In the genomic region with DNA sequence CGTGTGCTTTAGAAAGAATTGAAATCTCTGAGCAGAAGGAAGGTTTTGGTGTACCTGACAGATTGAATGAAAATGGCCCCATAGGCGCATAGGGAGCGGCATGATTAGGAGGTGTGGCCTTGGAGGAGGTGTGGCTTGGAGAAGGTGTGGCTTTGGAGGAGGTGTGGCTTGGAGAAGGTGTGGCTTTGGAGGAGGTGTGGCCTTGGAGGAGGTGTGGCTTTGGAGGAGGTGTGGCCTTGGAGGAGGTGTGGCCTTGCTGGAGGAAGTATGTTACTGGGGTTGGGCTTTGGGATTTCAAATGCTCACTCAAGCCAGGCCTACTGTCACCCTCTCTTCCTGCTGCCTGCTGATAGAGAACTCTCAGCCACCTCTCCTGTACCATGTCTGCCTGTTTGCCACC, we compare ENCODE assay signal across 17 mouse cellular contexts. TPM values are rescaled to one million over a fixed set of nuclear protein-coding genes. Genes with fewer than 3 reads are reported as not detected.
DNase-seq lines count a peak whose midpoint lies in the region; ATAC-seq and TF ChIP-seq lines count a peak whose summit lies in the region.
"Had no signal": no experiment of that assay in that cellular context is flagged by ENCODE, and none has a peak within 500 bp of the region (broad histone marks: within the 10 kb centered on the region; RNA-seq: fewer than 3 reads in every experiment).

No protein-coding gene starts in this region.

- no peaks in the 10 kb centered on the region for H3K9me3 ChIP-seq in MEL (replicated peaks; ENCODE audit: insufficient read depth, low read length)
- no peaks in the 10 kb centered on the region for H3K9me3 ChIP-seq in stomach, postnatal 0 days (ENCODE audit: control insufficient read depth, low read length)
- H3K9me3 ChIP-seq: lung, embryonic 15.5 days; neural tube, embryonic 15.5 days had no signal

- ATAC-seq in granulocyte monocyte progenitor cell, adult 5-6 weeks (replicated peaks; ENCODE audit: poor library complexity, severe bottlenecking), result peak; percentile 25; the same call in 1 of the 2 replicates
- no peak for ATAC-seq in stomach, postnatal 0 days (ENCODE audit: low FRiP score, low TSS enrichment)

- no peak overlapping the region for H3K4me2 ChIP-seq in stomach, postnatal 0 days (replicated peaks; ENCODE audit: low read depth)
- H3K4me2 ChIP-seq: lung, embryonic 15.5 days; neural tube, embryonic 15.5 days had no signal

- no peak for TF ChIP-seq CTCF in layer of hippocampus, adult 2 months (conservative IDR thresholded peaks at IDR 0.05)
- TF ChIP-seq CTCF in MEL (IDR thresholded peaks at IDR 0.05 in 2 of 3, conservative IDR thresholded peaks at IDR 0.05 in 1 of 3; ENCODE audit: control insufficient read depth in 1 of 3, insufficient read depth in 1 of 3, low read depth in 2 of 3, low read length in 3 of 3, poor library complexity in 1 of 3, severe bottlenecking in 1 of 3), result no peak
- no peak for TF ChIP-seq CTCF in stomach, postnatal 0 days (IDR thresholded peaks at IDR 0.05; ENCODE audit: low read depth)

- no peaks in the 10 kb centered on the region for H3K4me1 ChIP-seq in MEL (ENCODE audit: control insufficient read depth in 1 of 2, insufficient read depth in 2 of 2, low read length in 2 of 2)
- no peaks in the 10 kb centered on the region for H3K4me1 ChIP-seq in stomach, postnatal 0 days (replicated peaks; ENCODE audit: control insufficient read depth, insufficient read depth)

- peak overlapping the region; percentile 39; the same call in 1 of the 2 replicates for H3K27ac ChIP-seq in layer of hippocampus, adult 2 months
- H3K27ac ChIP-seq in MEL (ENCODE audit: control insufficient read depth, low read depth, low read length), result no peak overlapping the region
- H3K27ac ChIP-seq in stomach, postnatal 0 days (replicated peaks), result no peak overlapping the region
- H3K27ac ChIP-seq: lung, embryonic 15.5 days had no signal

- no peak overlapping the region for H3K4me3 ChIP-seq in layer of hippocampus, adult 2 months
- H3K4me3 ChIP-seq in MEL (ENCODE audit: control insufficient read depth in 1 of 2, insufficient read depth in 1 of 2, low read depth in 2 of 2, low read length in 2 of 2), result no peak overlapping the region
- no peak overlapping the region for H3K4me3 ChIP-seq in stomach, postnatal 0 days (ENCODE audit: low read depth, low read length)
- H3K4me3 ChIP-seq: lung, embryonic 15.5 days; neural tube, embryonic 15.5 days had no signal

- TF ChIP-seq EP300 in MEL (IDR thresholded peaks at IDR 0.05; ENCODE audit: low read depth in 1 of 2, low read length in 2 of 2), result no peak
- no peak for TF ChIP-seq EP300 in stomach, postnatal 0 days (optimal IDR thresholded peaks at IDR 0.05)

- no peak for TF ChIP-seq POLR2A in MEL (IDR thresholded peaks at IDR 0.05; ENCODE audit: control insufficient read depth in 1 of 2, insufficient read depth in 1 of 2, low read depth in 1 of 2, low read length in 2 of 2, poor library complexity in 1 of 2)

- H3K27me3 ChIP-seq in MEL (ENCODE audit: control insufficient read depth in 1 of 2, insufficient read depth in 2 of 2, low read length in 2 of 2), result no peaks in the 10 kb centered on the region
- H3K27me3 ChIP-seq in stomach, postnatal 0 days (ENCODE audit: control insufficient read depth, insufficient read depth, low read length), result no peaks in the 10 kb centered on the region
- H3K27me3 ChIP-seq: lung, embryonic 15.5 days; neural tube, embryonic 15.5 days had no signal

- no peak for DNase-seq in layer of hippocampus, adult 2 months (ENCODE audit: low spot score in 2 of 2)
- DNase-seq in layer of hippocampus, adult 8-10 months (ENCODE audit: low spot score in 2 of 2), result no peak
- DNase-seq in MEL (ENCODE audit: low read depth, low spot score), result peak; percentile 38
- peak; percentile 19 for DNase-seq in stomach, postnatal 0 days (ENCODE audit: low spot score)
- no peak for DNase-seq in urinary bladder, postnatal 36 days (ENCODE audit: low spot score in 2 of 2)
- no peak for DNase-seq in layer of hippocampus, postnatal 36 days
- DNase-seq: adrenal gland, postnatal 10 days; cerebellum, adult 11 months; gastrocnemius, postnatal 25 days; kidney, adult 18-20 months; right cerebral cortex, postnatal 14 days had no signal

- H3K9ac ChIP-seq in MEL (ENCODE audit: control insufficient read depth, low read depth, low read length, poor library complexity, severe bottlenecking), result no peak overlapping the region
- H3K9ac ChIP-seq in stomach, postnatal 0 days (ENCODE audit: low read length), result no peak overlapping the region
- H3K9ac ChIP-seq: lung, embryonic 15.5 days; neural tube, embryonic 15.5 days had no signal

- H3K79me2 ChIP-seq in MEL (ENCODE audit: control insufficient read depth, insufficient read depth, low read length, poor library complexity), result no peaks in the 10 kb centered on the region

- H3K36me3 ChIP-seq in MEL (ENCODE audit: control insufficient read depth in 1 of 2, insufficient read depth in 2 of 2, low read length in 2 of 2), result no peaks in the 10 kb centered on the region; a peak in 1 of 4 replicates
- H3K36me3 ChIP-seq in stomach, postnatal 0 days (ENCODE audit: control insufficient read depth, insufficient read depth, low read length), result no peaks in the 10 kb centered on the region
- H3K36me3 ChIP-seq: lung, embryonic 15.5 days; neural tube, embryonic 15.5 days had no signal

- WGBS in stomach, postnatal 0 days, result 90% methylated on average over 3 of the region's 3 CpGs

- no peak for TF ChIP-seq RAD21 in MEL (IDR thresholded peaks at IDR 0.05; ENCODE audit: low read depth, low read length)

TF ChIP-seq in MEL, 35 proteins besides CTCF, POLR2A, EP300 and RAD21:
- TF ChIP-seq MXI1 (IDR thresholded peaks at IDR 0.05; ENCODE audit: low read depth, low read length) (no peak), RCOR1 (IDR thresholded peaks at IDR 0.05; ENCODE audit: low read depth, low read length) (no peak), HCFC1 (IDR thresholded peaks at IDR 0.05; ENCODE audit: low read depth, low read length) (no peak), JUND (IDR thresholded peaks at IDR 0.05; ENCODE audit: low read depth, low read length) (no peak), TBP (IDR thresholded peaks at IDR 0.05; ENCODE audit: low read depth, low read length) (no peak), CHD1 (IDR thresholded peaks at IDR 0.05; ENCODE audit: low read depth, low read length) (no peak), ETS1 (IDR thresholded peaks at IDR 0.05; ENCODE audit: low read depth, low read length) (no peak), ZNF384 (IDR thresholded peaks at IDR 0.05; ENCODE audit: low read depth, low read length) (no peak), MAFK (IDR thresholded peaks at IDR 0.05; ENCODE audit: borderline replicate concordance, low read depth, low read length) (no peak), NELFE (IDR thresholded peaks at IDR 0.05; ENCODE audit: low read depth, low read length) (no peak), POLR2AphosphoS2 (IDR thresholded peaks at IDR 0.05; ENCODE audit: low read length) (no peak)

RNA-seq across cellular contexts. Expression of gene Gm4131, which starts 14.2 kb away (rescaled TPM):
- not detected for total RNA-seq in layer of hippocampus, adult 2 months (2021)
- not detected for total RNA-seq in layer of hippocampus, adult 8-10 months (2022)
- not detected in 2 replicates for total RNA-seq in MEL (2012; rRNA removed)
- polyA plus RNA-seq in MEL (2012; ENCODE audit: insufficient read depth in 1 of 2, insufficient read length in 2 of 2, low read depth in 1 of 2, low replicate concordance in 2 of 2, missing spikeins in 1 of 2), result not detected
- not detected in 2 replicates for total RNA-seq in granulocyte monocyte progenitor cell, adult 5-6 weeks (2014; fragmentation: Nextera tagmentation)
- not detected in 2 replicates for total RNA-seq in granulocyte monocyte progenitor cell, adult 5-6 weeks (2017)
- polyA plus RNA-seq in stomach, postnatal 0 days (2015; fragmentation: Nextera tagmentation; extraction: Ambion mirVana), result not detected in 2 replicates
- not detected for total RNA-seq in layer of hippocampus, postnatal 36 days (2021)
- total RNA-seq: adrenal gland, postnatal 10 days; gastrocnemius, postnatal 25 days; left cerebral cortex, postnatal 25 days had no signal
- polyA plus RNA-seq: heart, embryonic 16.5 days; large intestine, adult 2 months; lung, embryonic 15.5 days had no signal

RNA-seq across cellular contexts. Expression of gene Fam124a, which starts 25.4 kb away (rescaled TPM):
- 10 to 100 TPM; 11.5 to 13.1 TPM for total RNA-seq in layer of hippocampus, adult 2 months (2021)
- total RNA-seq in layer of hippocampus, adult 8-10 months (2022), result 10 to 100 TPM; 12.8 to 15.6 (median 13.7) TPM
- not detected in 2 replicates for total RNA-seq in MEL (2012; rRNA removed)
- polyA plus RNA-seq in MEL (2012; ENCODE audit: insufficient read depth in 1 of 2, insufficient read length in 2 of 2, low read depth in 1 of 2, low replicate concordance in 2 of 2, missing spikeins in 1 of 2), result not detected
- not detected in 2 replicates for total RNA-seq in granulocyte monocyte progenitor cell, adult 5-6 weeks (2014; fragmentation: Nextera tagmentation)
- total RNA-seq in granulocyte monocyte progenitor cell, adult 5-6 weeks (2017), result not detected in 2 replicates
- polyA plus RNA-seq in stomach, postnatal 0 days (2015; fragmentation: Nextera tagmentation; extraction: Ambion mirVana), result 3.7 and 4.1 TPM in 2 replicates
- 10 to 100 TPM; 11.4 to 12.7 TPM for total RNA-seq in layer of hippocampus, postnatal 36 days (2021)

Comparison
In these comparisons a context has a peak if more than half of its experiments do, and no peak if none do; other contexts are left out.
1. DNase-seq: peak in MEL (single experiment) and stomach, postnatal 0 days (single experiment); none in layer of hippocampus, adult 2 months (0 of 2), layer of hippocampus, adult 8-10 months (0 of 2), urinary bladder, postnatal 36 days (0 of 2) and layer of hippocampus, postnatal 36 days (0 of 2).
2. RNA of gene Fam124a, which starts 25.4 kb away (total RNA-seq): 12.8 to 15.6 TPM in layer of hippocampus, adult 8-10 months, 11.5 to 13.1 TPM in layer of hippocampus, adult 2 months and 11.4 to 12.7 TPM in layer of hippocampus, postnatal 36 days; not detected in MEL and not detected in granulocyte monocyte progenitor cell, adult 5-6 weeks; every median in the first group is over 10 times any median in the second.